Comparison of ENCODE assay signal across 20 mouse cellular contexts in genomic region chr1:131809651-131810050, GRCm38 (mm10). TPM values are rescaled to one million over a fixed set of nuclear protein-coding genes. Genes with fewer than 3 reads are reported as not detected.
DNase-seq lines count a peak whose midpoint lies in the region.
"Had no signal": no experiment of that assay in that cellular context is flagged by ENCODE, and none has a peak within 500 bp of the region (broad histone marks: within the 10 kb centered on the region; RNA-seq: fewer than 3 reads in every experiment).

No protein-coding gene starts in this region.

- no peaks in the 10 kb centered on the region for H3K9me3 ChIP-seq in heart, embryonic 10.5 days
- H3K9me3 ChIP-seq: G1E had no signal

- 67% methylated on average over 2 of the region's 2 CpGs for WGBS in heart, embryonic 10.5 days

- peaks cover 3% of the 10 kb centered on the region; the same call in 1 of the 2 replicates for H3K4me1 ChIP-seq in heart, embryonic 10.5 days

- no peak overlapping the region for H3K27ac ChIP-seq in heart, embryonic 10.5 days

- DNase-seq in heart, adult 11 months = peak; percentile 61
- no peak for DNase-seq in heart, postnatal 36 days
- DNase-seq in heart, embryonic 10.5 days (ENCODE audit: low spot score) = peak; percentile 61
- no peak for DNase-seq in heart, postnatal 4 days
- DNase-seq in testis, postnatal 10 days (ENCODE audit: low spot score) = peak; percentile 14
- DNase-seq in testis, postnatal 14 days (ENCODE audit: low spot score) = no peak
- DNase-seq: adrenal gland, adult 2 months; adrenal gland, adult 8-10 months; adrenal gland, postnatal 10 days; adrenal gland, postnatal 14 days; adrenal gland, postnatal 25 days; adrenal gland, postnatal 36 days; B cell, adult 2 months; cerebellum, adult 11 months; cerebellum, adult 11-12 months; cerebellum, adult 18-20 months had no signal

- no peaks in the 10 kb centered on the region for H3K36me3 ChIP-seq in heart, embryonic 10.5 days
- H3K36me3 ChIP-seq: G1E had no signal

- no peak overlapping the region for H3K4me3 ChIP-seq in heart, embryonic 10.5 days

- H3K27me3 ChIP-seq in heart, embryonic 10.5 days (ENCODE audit: insufficient read depth, poor library complexity, severe bottlenecking) = 0 out of 2 replicates have a peak, but pooled peaks cover 13% of the 10 kb centered on the region

- intact Hi-C loops in heart, postnatal 36 days (cut with DNase I) = no loop called here

RNA-seq across cellular contexts. Expression of gene Pm20d1, which starts 12.5 kb away (rescaled TPM):
- total RNA-seq in heart, postnatal 36 days (2021) = 1 to 10 TPM; 5.7 to 7.0 TPM
- polyA plus RNA-seq in heart, embryonic 10.5 days (2016; fragmentation: Nextera tagmentation; extraction: Ambion mirVana) = 2.1 and 3.1 TPM in 2 replicates
- total RNA-seq in heart, postnatal 4 days (2021) = 1 to 10 TPM; 2.2 to 3.4 TPM
- total RNA-seq: MEL had no signal
- polyA plus RNA-seq: activated CD4-positive, CD25-positive, alpha-beta regulatory T cell, adult 4 months; G1E; Patski had no signal

RNA-seq across cellular contexts. Expression of gene Slc41a1, which starts 17.6 kb away (rescaled TPM):
- 10 to 100 TPM; 51.7 to 66.5 TPM for total RNA-seq in heart, postnatal 36 days (2021)
- 8.8 and 9.6 TPM in 2 replicates for polyA plus RNA-seq in heart, embryonic 10.5 days (2016; fragmentation: Nextera tagmentation; extraction: Ambion mirVana)
- total RNA-seq in heart, postnatal 4 days (2021) = 10 to 100 TPM; 23.3 to 26.3 TPM

RNA-seq across cellular contexts. Expression of gene Rab29, which starts 57.4 kb away (rescaled TPM):
- 10 to 100 TPM; 11.7 to 13.9 TPM for total RNA-seq in heart, postnatal 36 days (2021)
- 10.3 and 11.6 TPM in 2 replicates for polyA plus RNA-seq in heart, embryonic 10.5 days (2016; fragmentation: Nextera tagmentation; extraction: Ambion mirVana)
- 10 to 100 TPM; 10.6 to 10.8 TPM for total RNA-seq in heart, postnatal 4 days (2021)
- total RNA-seq: G1E had no signal
- polyA plus RNA-seq: G1E had no signal

Comparison
In these comparisons a context has a peak if more than half of its experiments do, and no peak if none do; other contexts are left out.
1. DNase-seq: peak in heart, adult 11 months (single experiment), heart, embryonic 10.5 days (single experiment) and testis, postnatal 10 days (single experiment); none in heart, postnatal 36 days (0 of 2), heart, postnatal 4 days (single experiment) and testis, postnatal 14 days (single experiment).